Mouse (Mus musculus) heart, adult 18-20 months (tissue): ENCODE measurements around the gene Mmrn2. TPM values are rescaled to one million over a fixed set of nuclear protein-coding genes. Genes with fewer than 3 reads are reported as not detected.
"Not testable (repeated sequence)": the region's sequence is repeated elsewhere in the genome, so short reads cannot be mapped to it uniquely, and the experiment has no call there.

Experiments
- DNase-seq, 2 experiments: peaks; one replicate each; pipeline ENCODE4 v3.0.0; 2021 to 2022; ENCODE audit warnings: mixed read lengths in 1 of 2
- total RNA-seq, 2 experiments: library from RNA; stranded (reverse); gene quantifications; 2 replicates each; pipeline ENCODE4 v1.2.3; 2021

Gene Mmrn2
- total RNA-seq, 2 experiments from 2014 or later, result 30.1 to 30.7 TPM

GRCm38 (mm10) chr14:34403424-34403823 lies 28.2 kb downstream of the Mmrn2 start:
- DNase-seq, result no peak

GRCm38 (mm10) chr14:34410716-34411115 lies 35.5 kb downstream of the Mmrn2 start:
- no peak for DNase-seq

GRCm38 (mm10) chr14:34412164-34412896 lies 37.1 kb downstream of the Mmrn2 start:
- no peak for DNase-seq

DNA sequence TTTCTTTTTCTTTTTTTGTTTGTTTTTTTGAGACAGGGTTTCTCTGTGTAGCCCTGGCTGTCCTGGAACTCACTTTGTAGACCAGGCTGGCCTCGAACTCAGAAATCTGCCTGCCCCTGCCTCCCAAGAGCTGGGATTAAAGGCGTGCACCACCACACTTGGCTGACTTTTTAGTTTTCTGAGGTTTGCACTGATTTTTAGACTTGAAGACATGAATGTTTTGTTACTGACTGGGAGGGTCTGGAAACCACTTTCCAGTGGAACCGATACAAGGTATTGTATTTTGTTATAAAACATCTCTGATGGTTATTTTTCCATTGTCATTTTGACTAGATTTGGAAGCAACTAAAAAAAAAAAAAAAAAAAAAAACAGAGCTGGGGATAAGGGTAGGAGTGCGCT lies 41.7 kb downstream of the Mmrn2 start:
- DNase-seq, result not testable (repeated sequence)

- DNase-seq, result no peak
Observed at GRCm38 (mm10) chr14:34417501-34417900, 42.2 kb downstream of the Mmrn2 start.

GRCm38 (mm10) chr14:34421078-34421477 lies 45.8 kb downstream of the Mmrn2 start:
- no peak for DNase-seq

GRCm38 (mm10) chr14:34428274-34428673 lies 53.0 kb downstream of the Mmrn2 start:
- DNase-seq, result no peak

DNA sequence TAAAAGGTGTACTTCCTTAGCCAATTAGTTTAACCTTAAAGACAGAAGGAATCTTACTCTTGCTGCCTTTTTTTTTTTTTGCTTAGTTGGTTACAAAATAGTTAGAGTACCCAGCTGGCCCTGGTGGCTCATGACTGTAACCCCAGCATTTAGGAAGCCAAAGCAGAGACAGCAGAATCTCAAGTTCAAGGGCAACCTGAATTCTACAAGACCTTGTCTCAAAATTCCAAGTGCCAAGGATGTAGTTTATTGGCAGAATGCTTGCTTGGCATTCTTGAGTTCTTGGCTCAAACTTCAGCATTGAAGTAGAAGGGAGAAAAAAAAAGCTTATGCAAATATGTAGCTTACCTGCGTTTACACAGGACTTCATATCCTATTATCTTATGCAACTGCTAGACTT lies 53.8 kb downstream of the Mmrn2 start:
- DNase-seq, result no peak

GRCm38 (mm10) chr14:34440526-34441066 lies 65.3 kb downstream of the Mmrn2 start:
- DNase-seq, result peak in 1 of 2 experiments; percentile 21

- no peak for DNase-seq
Observed at GRCm38 (mm10) chr14:34442531-34442930, 67.3 kb downstream of the Mmrn2 start.

DNA sequence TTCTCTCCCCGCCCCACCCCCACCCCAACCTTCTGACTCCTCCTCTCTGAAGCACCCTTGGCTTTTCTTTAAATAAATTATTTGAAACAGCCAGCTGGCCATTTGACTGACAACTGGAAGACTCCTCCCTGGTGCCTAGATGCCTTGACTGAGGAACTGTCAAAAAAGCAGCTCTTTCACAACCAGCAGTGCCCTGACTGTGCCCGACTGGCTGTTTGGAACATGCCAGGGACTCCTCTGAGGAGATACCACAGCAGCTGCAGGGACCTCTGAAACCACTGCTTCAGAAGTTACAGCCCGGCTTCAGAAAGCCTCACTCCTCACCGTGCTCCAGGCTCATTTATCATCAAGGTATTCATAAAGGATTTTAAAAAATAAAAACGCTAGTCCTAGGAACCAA lies 69.1 kb downstream of the Mmrn2 start:
- no peak for DNase-seq

DNA sequence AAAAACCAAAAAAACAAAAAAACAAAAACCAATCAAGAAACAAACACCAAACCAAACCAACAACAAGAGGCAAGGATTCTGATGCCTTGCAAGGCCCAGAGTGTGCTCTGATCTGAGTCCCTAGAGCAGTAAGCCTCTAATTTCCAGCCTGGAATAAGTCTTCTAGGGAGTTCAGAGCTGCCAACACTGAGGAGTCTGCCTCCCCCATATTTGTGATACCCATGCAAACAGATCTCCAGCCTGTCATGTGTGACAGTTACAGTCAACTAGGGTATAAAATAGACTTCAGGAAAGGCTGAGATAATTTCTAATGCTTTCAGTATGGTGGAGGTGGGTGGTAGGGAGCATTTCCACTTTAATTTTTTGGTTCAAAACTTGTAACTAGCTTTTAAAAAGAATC lies 69.7 kb downstream of the Mmrn2 start:
- no peak for DNase-seq

DNA sequence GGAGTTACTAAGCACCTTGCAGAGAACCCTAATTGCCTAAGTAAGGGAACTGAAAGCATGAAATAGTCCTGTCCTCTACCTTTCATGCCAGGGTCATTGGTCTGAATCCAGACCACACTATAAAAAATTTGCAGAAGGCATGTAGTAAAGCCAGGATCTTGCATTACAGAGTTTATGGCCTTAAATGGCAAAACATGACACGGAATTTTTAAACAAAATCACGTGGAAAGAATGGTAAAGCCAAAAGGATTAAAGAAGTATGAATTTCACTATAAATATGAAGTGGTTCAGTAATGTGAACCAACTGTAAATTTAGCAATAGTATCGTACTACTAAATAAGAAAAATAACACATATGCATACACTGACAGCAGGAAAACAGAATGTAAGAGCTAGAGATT lies 70.1 kb downstream of the Mmrn2 start:
- no peak for DNase-seq

- no peak for DNase-seq
Observed at GRCm38 (mm10) chr14:34446624-34447023, 71.4 kb downstream of the Mmrn2 start.

GRCm38 (mm10) chr14:34447659-34448058 lies 72.4 kb downstream of the Mmrn2 start:
- no peak for DNase-seq

GRCm38 (mm10) chr14:34448398-34448797 lies 73.1 kb downstream of the Mmrn2 start:
- no peak for DNase-seq

- DNase-seq, result no peak
Observed at GRCm38 (mm10) chr14:34449807-34450206, 74.5 kb downstream of the Mmrn2 start.

GRCm38 (mm10) chr14:34450451-34450850 lies 75.2 kb downstream of the Mmrn2 start:
- DNase-seq, result no peak

- no peak for DNase-seq
Observed at GRCm38 (mm10) chr14:34451872-34452271, 76.6 kb downstream of the Mmrn2 start.

- no peak for DNase-seq
Observed at GRCm38 (mm10) chr14:34453648-34454047, 78.4 kb downstream of the Mmrn2 start.
